Mouse (Mus musculus): ENCODE measurements at regions not wholly inside any gene's neighbourhood (a gene's known extent, or its start where the extent isn't known, plus 50 kb on each side); places are given as distances from the start of the nearest gene placed in this dataset.
"Not testable (repeated sequence)": the region's sequence is repeated elsewhere in the genome, so short reads cannot be mapped to it uniquely, and the experiment has no call there.

- Histone ChIP-seq H3K4me3 (ENCODE audit: insufficient read depth, low read depth, low read length) (no peak overlapping the region), H3K4me1 (ENCODE audit: control insufficient read depth, insufficient read depth, insufficient read length, low read length) (peaks cover 3% of the 10 kb centered on the region; the same call in 1 of the 2 replicates), H3K27ac (replicated peaks; ENCODE audit: low read depth, low read length) (no peak overlapping the region)
Measured at GRCm38 (mm10) chr6:37618990-37619389, 89.0 kb downstream of the Akr1d1 start.

- H3K4me3 ChIP-seq (ENCODE audit: insufficient read depth, low read depth, low read length): no peak overlapping the region
- H3K4me1 ChIP-seq (ENCODE audit: control insufficient read depth, insufficient read depth, insufficient read length, low read length): peaks cover 3% of the 10 kb centered on the region; the same call in 1 of the 2 replicates
- no peak overlapping the region for H3K27ac ChIP-seq (replicated peaks; ENCODE audit: low read depth, low read length)
Measured at GRCm38 (mm10) chr6:37621364-37622029, 91.5 kb downstream of the Akr1d1 start.

GRCm38 (mm10) chr6:37622273-37622672 lies 92.3 kb downstream of the Akr1d1 start:
- Histone ChIP-seq H3K4me3 (ENCODE audit: insufficient read depth, low read depth, low read length) (no peak overlapping the region), H3K4me1 (ENCODE audit: control insufficient read depth, insufficient read depth, insufficient read length, low read length) (peaks cover 6% of the 10 kb centered on the region; the same call in 1 of the 2 replicates), H3K27ac (replicated peaks; ENCODE audit: low read depth, low read length) (no peak overlapping the region)

GRCm38 (mm10) chr6:37627206-37627605 lies 97.2 kb downstream of the Akr1d1 start:
- Histone ChIP-seq H3K27ac (replicated peaks; ENCODE audit: low read depth, low read length) (peak overlapping the region; percentile 86), H3K4me3 (ENCODE audit: insufficient read depth, low read depth, low read length) (no peak overlapping the region), H3K4me1 (ENCODE audit: control insufficient read depth, insufficient read depth, insufficient read length, low read length) (peaks cover 3% of the 10 kb centered on the region; the same call in 1 of the 2 replicates)

GRCm38 (mm10) chr6:37633948-37634347 lies 104.0 kb downstream of the Akr1d1 start:
- 0 out of 2 replicates have a peak, but pooled peaks cover 2% of the 10 kb centered on the region for H3K4me1 ChIP-seq (ENCODE audit: control insufficient read depth, insufficient read depth, insufficient read length, low read length)
- H3K4me3 ChIP-seq (ENCODE audit: insufficient read depth, low read depth, low read length): no peak overlapping the region
- no peak overlapping the region for H3K27ac ChIP-seq (replicated peaks; ENCODE audit: low read depth, low read length)

- Histone ChIP-seq H3K4me1 (ENCODE audit: control insufficient read depth, insufficient read depth, insufficient read length, low read length) (no peaks in the 10 kb centered on the region), H3K4me3 (ENCODE audit: insufficient read depth, low read depth, low read length) (no peak overlapping the region), H3K27ac (replicated peaks; ENCODE audit: low read depth, low read length) (no peak overlapping the region)
Measured at GRCm38 (mm10) chr6:37642066-37642465, 112.1 kb downstream of the Akr1d1 start.

- H3K4me1 ChIP-seq (ENCODE audit: control insufficient read depth, insufficient read depth, insufficient read length, low read length): no peaks in the 10 kb centered on the region
- no peak overlapping the region for H3K27ac ChIP-seq (replicated peaks; ENCODE audit: low read depth, low read length)
- no peak overlapping the region for H3K4me3 ChIP-seq (ENCODE audit: insufficient read depth, low read depth, low read length)
Measured at GRCm38 (mm10) chr6:37642701-37643121, 112.7 kb downstream of the Akr1d1 start.

GRCm38 (mm10) chr6:37643176-37643575 lies 113.2 kb downstream of the Akr1d1 start:
- Histone ChIP-seq H3K27ac (replicated peaks; ENCODE audit: low read depth, low read length) (no peak overlapping the region), H3K4me3 (ENCODE audit: insufficient read depth, low read depth, low read length) (no peak overlapping the region), H3K4me1 (ENCODE audit: control insufficient read depth, insufficient read depth, insufficient read length, low read length) (no peaks in the 10 kb centered on the region)

- Histone ChIP-seq H3K4me1 (ENCODE audit: control insufficient read depth, insufficient read depth, insufficient read length, low read length) (no peaks in the 10 kb centered on the region), H3K27ac (replicated peaks; ENCODE audit: low read depth, low read length) (no peak overlapping the region), H3K4me3 (ENCODE audit: insufficient read depth, low read depth, low read length) (no peak overlapping the region)
Measured at GRCm38 (mm10) chr6:37643718-37644117, 113.7 kb downstream of the Akr1d1 start.

- no peak overlapping the region for H3K27ac ChIP-seq (replicated peaks; ENCODE audit: low read depth, low read length)
Measured at GRCm38 (mm10) chr6:37645551-37645950, 115.6 kb downstream of the Akr1d1 start.

GRCm38 (mm10) chr6:37657300-37657699 lies 127.3 kb downstream of the Akr1d1 start:
- peak overlapping the region; percentile 72; the same call in 1 of the 2 replicates for H3K27ac ChIP-seq (replicated peaks; ENCODE audit: low read depth, low read length)
- not testable (repeated sequence) for H3K4me1 ChIP-seq (ENCODE audit: control insufficient read depth, insufficient read depth, insufficient read length, low read length); H3K4me3 ChIP-seq (ENCODE audit: insufficient read depth, low read depth, low read length)

More at GRCm38 (mm10) chr6:37645551-37645950, 115.6 kb downstream of the Akr1d1 start:
- no peak overlapping the region for H3K4me3 ChIP-seq (ENCODE audit: insufficient read depth, low read depth, low read length)
- no peaks in the 10 kb centered on the region for H3K4me1 ChIP-seq (ENCODE audit: control insufficient read depth, insufficient read depth, insufficient read length, low read length)

- Histone ChIP-seq H3K4me1 (ENCODE audit: control insufficient read depth, insufficient read depth, insufficient read length, low read length) (peaks cover 2% of the 10 kb centered on the region; the same call in 1 of the 2 replicates), H3K27ac (replicated peaks; ENCODE audit: low read depth, low read length) (peak overlapping the region; percentile 79), H3K4me3 (ENCODE audit: insufficient read depth, low read depth, low read length) (no peak overlapping the region)
Measured at GRCm38 (mm10) chr6:37658021-37658650, 128.2 kb downstream of the Akr1d1 start.

GRCm38 (mm10) chr6:37662747-37663146 lies 132.8 kb downstream of the Akr1d1 start:
- H3K4me1 ChIP-seq (ENCODE audit: control insufficient read depth, insufficient read depth, insufficient read length, low read length): peaks cover 13% of the 10 kb centered on the region
- peak overlapping the region; percentile 42; the same call in 1 of the 2 replicates for H3K27ac ChIP-seq (replicated peaks; ENCODE audit: low read depth, low read length)
- H3K4me3 ChIP-seq (ENCODE audit: insufficient read depth, low read depth, low read length): no peak overlapping the region

- Histone ChIP-seq H3K4me3 (ENCODE audit: insufficient read depth, low read depth, low read length) (no peak overlapping the region), H3K27ac (replicated peaks; ENCODE audit: low read depth, low read length) (peak overlapping the region; percentile 87), H3K4me1 (ENCODE audit: control insufficient read depth, insufficient read depth, insufficient read length, low read length) (peaks cover 11% of the 10 kb centered on the region)
Measured at GRCm38 (mm10) chr6:37665576-37665975, 135.6 kb downstream of the Akr1d1 start.

- Histone ChIP-seq H3K4me3 (ENCODE audit: insufficient read depth, low read depth, low read length) (no peak overlapping the region), H3K27ac (replicated peaks; ENCODE audit: low read depth, low read length) (no peak overlapping the region), H3K4me1 (ENCODE audit: control insufficient read depth, insufficient read depth, insufficient read length, low read length) (peaks cover 11% of the 10 kb centered on the region)
Measured at GRCm38 (mm10) chr6:37669407-37669806, 139.4 kb downstream of the Akr1d1 start.

- no peak overlapping the region for H3K27ac ChIP-seq (replicated peaks; ENCODE audit: low read depth, low read length)
- peaks cover 6% of the 10 kb centered on the region for H3K4me1 ChIP-seq (ENCODE audit: control insufficient read depth, insufficient read depth, insufficient read length, low read length)
- H3K4me3 ChIP-seq (ENCODE audit: insufficient read depth, low read depth, low read length): no peak overlapping the region
Measured at GRCm38 (mm10) chr6:37670701-37671100, 140.7 kb downstream of the Akr1d1 start.
